Mouse (Mus musculus) embryonic fibroblast, embryonic 13.5 days (primary cell): ENCODE measurements around the gene Lpcat2.

ENCODE experiments used
- CTCF ChIP-seq: IDR thresholded peaks from 2 replicates; pipeline ENCODE4 v1.5.1; 2011; ENCODE audit warnings: mild to moderate bottlenecking, control low read depth, low read length, moderate library complexity, borderline replicate concordance; ENCODE audit not compliant: insufficient read depth
- POLR2A ChIP-seq: IDR thresholded peaks from 2 replicates; pipeline ENCODE4 v1.6.1; 2011; ENCODE audit warnings: low read depth, mild to moderate bottlenecking, control low read depth, low read length, moderate library complexity

GRCm38 (mm10) chr8:92899590-92899989, 44.5 kb downstream of the Lpcat2 start:
- TF ChIP-seq CTCF (no peak), POLR2A (no peak)
